Mouse (Mus musculus) c-Kit-positive CD71-positive TER-119-positive erythroid progenitor cells, embryonic 14.5 days (primary cell): ENCODE measurements at regions not wholly inside any gene's neighbourhood (a gene's known extent, or its start where the extent isn't known, plus 50 kb on each side); places are given as distances from the start of the nearest gene placed in this dataset.
"Not testable (repeated sequence)": the region's sequence is repeated elsewhere in the genome, so short reads cannot be mapped to it uniquely, and the experiment has no call there.

Experiments used
- DNase-seq: peaks from one replicate; pipeline ENCODE4 v3.0.0-alpha.2; 2013; ENCODE audit warnings: low spot score

DNA sequence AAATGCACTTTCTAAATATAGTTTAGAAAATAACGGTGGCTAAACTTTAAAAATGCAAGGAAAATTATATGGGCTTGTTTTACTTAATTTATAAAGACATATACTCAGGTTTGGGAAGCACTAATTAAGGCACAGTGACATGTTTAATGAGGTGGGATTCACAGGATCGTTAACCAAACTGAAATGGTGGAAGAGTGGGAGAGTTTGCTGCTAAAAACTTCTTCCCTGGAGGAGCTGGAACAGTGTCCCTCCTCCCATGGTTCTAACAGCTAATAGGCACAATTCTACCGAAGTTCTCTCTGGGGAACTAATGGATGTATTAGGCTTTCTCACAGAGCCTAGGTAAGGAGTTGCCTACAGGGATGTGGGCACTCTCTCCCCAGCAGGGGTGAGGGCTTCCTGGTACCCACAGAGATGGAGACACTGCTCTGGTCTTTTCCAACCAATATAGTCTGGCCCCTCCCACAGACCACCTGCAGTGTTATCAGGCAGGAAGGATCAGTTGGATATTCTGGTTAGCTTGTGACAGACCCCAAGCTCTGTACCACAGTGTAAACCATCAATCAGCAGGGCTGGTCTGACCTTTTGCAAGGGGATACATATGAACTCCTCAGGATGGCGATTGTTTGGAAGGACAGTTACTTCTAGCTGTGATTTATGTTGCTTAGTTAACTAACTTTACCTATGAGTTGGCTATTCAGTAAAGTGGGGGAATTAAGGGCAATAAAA, 309.0 kb upstream of the Zic4 start:
- no peak for DNase-seq

DNA sequence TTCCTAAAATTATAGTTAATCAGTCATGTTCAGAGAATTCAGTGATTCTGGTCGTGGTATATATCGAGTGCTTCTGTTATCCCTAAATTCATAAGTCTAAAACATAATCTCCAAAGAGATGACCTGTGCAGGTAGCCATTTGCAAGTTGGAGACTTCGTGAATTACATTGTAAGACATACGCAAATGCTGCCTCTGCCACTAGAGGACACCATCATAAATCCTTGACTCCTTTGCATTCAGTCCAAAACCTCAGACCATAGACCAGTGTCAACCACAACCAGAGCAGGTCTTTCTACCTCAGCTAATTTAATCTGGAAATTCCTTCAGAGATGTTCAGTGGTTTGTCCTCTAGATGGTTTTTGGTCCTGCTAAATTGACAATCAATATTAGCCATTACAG, 302.8 kb upstream of the Zic4 start:
- DNase-seq = no peak

DNA sequence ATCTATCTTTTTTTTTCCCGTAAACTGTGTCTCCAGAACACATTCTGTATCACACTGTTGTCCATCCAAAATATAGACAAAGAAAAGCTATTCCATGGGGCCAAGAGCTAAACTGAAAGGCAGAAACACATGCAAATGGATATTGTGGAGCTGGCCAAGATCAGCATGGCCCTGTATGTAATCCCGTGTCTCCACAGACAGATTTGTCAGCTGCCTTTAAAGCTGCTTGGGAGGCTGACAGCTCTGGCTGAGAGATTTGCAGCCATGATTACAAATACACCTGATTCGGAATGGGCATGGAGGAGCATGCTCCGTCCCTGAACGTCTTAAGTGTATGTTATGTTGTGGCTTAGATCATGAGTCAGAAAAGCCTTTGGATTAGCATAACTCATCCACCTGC, 292.7 kb upstream of the Zic4 start:
- no peak for DNase-seq

DNA sequence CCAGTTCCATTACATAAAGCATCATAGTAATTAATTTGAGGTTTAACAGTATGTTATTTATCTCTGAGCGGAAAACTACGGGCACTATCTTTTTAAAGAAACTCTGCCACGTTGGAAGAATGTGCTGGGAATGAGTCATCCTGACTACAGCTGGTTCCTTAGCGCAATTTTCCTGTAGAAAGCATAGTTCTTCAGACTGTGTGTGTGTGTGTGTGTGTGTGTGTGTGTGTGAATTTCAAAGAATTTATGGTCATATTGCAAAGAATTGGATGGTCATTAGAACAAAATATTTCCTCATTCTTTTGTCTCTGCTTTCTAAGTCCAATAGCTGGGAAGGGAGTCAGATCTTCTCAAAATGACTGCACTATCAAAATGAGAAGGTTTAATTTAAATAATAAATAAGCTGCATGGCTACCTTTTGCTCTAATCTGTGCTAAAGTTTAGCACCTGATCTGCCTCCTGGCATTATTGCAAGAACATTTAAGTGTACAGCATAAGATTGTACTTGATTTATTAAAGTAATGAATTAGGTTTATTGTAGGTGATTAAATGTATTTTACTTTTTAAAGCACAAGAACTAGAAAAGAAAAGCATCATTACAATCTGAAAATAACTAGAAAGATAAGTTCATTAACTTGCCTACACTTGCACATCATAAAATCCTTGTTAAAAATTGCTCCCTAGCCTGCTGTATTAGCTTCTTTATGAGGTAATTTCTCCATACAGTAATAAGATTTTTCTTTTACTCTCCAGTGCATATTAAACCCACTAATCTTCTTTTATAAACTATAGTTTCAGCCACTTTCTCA, 288.6 kb upstream of the Zic4 start:
- DNase-seq = no peak

DNA sequence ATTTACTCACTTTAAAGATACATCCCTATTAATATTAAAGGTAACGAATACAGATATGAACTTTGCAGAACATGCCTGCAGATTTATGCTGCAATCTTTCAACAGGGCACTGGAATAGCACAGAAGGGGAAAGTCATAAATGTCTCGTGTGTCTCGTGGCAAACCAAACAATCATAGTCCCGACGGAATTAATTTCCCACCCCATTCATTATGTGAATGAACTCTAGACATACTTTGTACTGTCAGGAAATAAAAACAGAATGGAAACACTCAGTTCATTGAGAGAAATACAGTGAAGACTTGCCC, 288.1 kb upstream of the Zic4 start:
- DNase-seq = no peak

DNA sequence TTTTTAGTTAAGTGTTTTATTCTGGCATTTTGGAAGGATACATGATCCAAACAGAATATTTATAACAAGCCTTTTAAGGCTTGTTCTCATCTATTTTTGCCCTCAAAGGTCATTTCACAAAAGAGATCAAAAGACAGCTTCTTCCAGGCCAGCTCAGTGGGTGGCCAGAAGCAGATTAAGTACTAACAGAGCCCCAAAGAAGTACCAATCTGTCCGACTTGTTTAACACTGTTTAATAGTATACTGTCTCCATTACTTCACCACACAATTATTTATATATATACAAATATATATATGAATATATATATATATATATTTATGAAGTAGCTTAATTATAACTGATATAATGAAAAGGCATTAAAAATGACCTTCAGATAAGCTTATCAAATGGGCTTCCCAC, 284.7 kb upstream of the Zic4 start:
- no peak for DNase-seq

DNA sequence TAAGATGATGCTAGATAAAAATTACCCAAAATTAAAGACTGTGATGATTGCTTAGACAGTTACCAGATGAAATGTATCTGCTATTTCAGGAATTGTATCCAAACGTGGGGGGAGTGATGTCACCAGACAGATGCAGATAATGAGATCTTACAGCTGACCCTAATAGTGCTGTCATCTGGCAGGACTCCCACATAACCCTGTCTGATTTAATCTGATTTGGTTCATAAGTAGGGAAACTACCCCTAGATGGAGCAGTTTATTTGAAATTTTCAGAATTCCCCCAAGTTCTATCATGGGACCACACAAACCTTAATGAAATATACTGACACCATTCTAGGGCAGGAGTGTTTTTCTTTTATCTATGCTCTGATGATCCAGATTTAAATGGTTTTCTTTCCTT, 278.4 kb upstream of the Zic4 start:
- no peak for DNase-seq

DNA sequence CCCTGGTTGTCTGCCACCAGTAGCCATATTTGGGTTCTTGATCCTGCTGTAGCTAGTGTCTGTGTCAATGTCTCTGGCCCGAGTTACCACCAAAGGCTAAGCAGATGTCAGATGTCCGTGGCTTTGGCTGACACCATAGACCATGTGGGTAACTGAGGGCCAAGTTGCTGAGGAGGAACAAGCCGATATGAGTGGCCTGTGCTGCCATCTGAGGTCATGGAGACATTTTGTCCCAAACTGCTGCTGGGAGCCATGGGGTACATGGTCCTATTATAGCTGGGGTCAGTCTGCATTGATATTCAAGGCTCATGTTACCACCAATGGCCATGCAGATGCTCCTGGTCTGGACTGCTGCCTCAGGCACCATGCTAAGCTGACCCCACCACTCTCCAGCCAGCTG, 276.3 kb upstream of the Zic4 start:
- no peak for DNase-seq

DNA sequence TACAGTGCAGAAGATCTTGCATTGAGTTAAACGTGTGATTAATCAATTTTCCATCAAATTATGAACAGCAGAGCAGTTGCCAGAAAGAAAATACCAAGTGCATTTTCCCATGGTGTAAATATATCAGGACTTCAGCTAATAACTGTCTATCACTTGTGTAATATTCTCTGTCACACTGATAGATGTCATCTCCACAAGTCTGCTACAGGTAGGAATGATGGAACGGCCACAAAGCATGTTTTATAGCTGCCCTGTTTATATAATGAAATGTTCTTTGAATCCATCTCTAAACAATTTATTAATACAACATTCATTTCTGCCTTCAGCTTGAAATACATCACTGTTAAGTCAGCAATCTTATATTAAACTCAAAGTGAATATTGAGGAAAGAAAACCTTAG, 272.9 kb upstream of the Zic4 start:
- no peak for DNase-seq

DNA sequence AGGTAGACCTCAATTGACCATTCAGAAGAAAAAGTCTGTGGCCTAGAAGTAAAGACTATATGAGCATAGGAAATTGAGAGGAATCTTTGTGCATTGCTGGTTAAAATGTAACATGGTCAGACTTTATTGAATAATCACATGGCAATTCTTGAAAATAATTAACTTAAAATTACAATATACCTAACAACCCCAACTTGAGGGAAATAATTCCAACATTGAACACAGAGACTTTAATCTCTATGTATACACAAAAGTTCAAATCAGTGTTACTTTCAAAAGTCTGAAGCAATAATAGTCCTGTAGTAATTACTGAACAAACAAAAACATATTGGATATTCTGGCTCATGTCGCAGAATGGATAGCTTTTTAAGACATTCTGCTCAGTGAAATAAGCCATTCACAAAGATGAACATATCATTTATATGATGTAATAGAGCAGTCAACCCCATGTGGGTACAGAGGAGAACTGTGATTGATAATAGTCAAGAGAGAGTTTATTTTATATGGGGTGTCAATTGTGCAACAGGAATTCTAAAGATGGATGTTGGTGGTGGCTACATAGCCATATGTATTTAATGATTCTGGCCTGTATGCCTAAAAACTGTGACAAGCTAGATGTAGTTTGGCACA, 270.7 kb upstream of the Zic4 start:
- no peak for DNase-seq

DNA sequence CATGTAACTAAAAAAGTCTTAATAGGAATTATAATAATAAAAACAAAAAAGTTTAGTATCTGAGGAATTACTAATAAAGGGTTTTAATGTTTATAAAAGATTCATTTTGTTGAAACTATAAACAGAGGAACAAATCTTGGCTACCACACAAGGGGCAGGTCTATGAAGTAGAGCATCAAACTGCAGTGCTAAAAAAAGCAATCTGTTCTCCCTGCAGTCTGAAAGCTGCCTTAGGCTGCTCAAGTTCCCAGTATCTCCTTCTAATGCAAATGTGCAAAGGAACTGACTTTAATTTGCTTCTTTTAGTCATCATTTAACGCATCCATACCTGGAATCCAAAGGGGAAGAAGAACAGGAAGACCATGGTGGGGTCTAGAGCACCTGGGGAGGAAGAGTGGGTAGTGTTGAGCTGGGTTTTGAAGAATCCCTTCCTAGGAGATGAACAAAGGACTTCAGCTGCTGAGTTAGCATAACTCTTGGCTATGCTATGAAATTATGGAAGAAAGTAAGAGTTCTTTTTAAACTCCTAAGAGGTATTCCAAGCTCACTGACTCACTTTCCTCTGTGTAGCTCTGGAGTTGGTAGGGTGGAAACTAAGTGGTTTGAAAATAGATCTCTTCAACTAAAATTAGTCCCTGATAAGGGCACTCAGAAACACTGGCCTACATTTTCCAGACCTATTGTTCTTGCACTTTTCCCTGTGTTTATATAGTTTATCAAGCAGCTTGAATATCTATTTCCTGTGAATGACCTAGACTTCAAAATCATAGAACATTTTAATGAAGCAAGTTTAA, 260.4 kb upstream of the Zic4 start:
- DNase-seq = no peak

DNA sequence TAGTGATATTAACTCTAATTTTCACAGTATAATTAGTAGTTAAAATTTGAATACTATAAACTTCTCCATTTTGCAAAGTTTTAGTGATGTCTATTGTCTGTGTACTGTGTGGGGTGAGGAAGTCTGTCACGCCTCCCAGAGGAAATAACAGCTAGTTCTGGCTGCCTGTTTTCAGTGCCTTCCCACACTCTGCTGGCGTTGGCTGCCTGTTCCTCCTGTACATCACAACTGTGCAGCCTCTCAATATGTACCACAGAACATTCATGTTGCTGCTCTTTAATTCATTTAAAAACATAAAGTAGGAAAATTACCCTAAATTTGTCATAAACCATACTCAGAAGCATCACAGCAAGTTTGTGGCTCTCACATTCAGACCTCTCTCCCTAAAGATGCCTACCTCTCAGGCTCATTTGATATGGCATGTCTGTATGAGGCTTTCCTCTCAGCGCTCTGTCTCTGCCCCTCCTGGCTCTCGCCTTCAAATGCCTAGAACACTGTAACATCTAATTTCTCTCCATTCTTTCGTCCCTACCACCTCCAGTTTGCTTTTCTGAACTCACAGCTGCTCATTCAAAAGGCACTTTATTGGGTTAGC, 239.7 kb upstream of the Zic4 start:
- DNase-seq = no peak

DNA sequence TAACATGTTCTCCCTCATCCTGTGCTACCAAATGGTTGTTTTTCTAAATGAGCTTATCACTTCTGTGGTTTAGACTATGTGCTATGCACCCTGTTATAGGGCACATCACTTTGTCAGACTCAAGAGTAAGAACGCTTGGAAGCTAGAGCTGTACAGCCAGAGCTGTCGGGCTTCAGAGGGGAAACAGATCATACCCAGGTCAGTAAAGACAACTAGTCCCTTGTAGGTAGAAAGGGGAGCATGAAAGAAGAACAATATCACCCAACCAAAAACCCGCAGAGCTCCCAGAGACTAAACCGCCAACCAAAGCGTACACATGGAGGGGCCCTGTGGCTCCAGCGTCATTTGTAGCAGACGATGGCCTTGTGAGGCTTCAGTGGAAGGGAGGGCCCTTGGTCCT, 239.0 kb upstream of the Zic4 start:
- no peak for DNase-seq

DNA sequence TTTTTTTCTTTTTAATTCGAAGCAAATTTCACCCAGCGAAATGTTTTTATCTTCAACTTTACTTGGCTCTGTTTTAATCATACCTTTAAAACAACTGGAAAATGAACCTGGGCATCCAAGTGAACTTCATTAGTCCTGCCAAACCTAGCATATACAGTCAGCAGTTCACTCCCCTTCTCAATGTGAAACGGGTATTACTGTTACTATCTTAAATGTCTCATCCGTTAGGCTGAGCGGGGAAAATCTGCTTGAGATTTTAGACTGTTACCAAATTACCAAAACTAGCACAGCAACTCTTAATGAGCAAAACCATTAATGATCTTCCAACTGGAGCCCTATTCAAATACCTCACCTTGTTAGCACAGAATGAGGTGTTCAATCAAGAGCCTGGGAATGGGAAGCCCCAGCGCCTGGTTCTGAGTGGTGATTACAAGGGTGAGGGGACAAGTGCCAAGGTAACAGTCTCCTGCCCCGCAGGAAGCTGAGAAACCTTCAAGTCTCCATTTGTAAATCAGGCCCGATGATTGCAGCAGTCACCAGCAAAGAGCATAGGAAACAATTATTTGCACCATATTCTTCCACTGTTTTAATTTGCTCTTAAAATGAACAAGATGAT, 235.5 kb upstream of the Zic4 start:
- DNase-seq = no peak

DNA sequence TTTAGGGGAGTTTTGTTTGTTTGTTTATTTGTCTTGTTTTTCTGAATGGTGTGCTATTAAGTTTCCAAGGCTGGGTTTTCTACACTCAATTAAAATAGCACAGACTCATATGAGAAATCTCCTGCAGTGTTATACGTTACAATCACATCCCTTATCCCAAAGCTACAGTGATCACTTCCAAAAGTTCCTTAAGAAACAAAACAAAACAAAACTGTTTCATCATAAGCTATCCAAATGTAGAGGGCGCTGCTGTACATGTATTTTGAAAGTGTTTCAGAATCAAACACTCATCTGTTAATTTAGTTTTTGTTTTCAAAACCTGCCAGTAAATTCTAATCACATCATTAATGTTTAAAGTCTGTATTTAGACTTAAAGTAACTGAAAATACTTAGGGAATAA, 233.7 kb upstream of the Zic4 start:
- not testable (repeated sequence) for DNase-seq

DNA sequence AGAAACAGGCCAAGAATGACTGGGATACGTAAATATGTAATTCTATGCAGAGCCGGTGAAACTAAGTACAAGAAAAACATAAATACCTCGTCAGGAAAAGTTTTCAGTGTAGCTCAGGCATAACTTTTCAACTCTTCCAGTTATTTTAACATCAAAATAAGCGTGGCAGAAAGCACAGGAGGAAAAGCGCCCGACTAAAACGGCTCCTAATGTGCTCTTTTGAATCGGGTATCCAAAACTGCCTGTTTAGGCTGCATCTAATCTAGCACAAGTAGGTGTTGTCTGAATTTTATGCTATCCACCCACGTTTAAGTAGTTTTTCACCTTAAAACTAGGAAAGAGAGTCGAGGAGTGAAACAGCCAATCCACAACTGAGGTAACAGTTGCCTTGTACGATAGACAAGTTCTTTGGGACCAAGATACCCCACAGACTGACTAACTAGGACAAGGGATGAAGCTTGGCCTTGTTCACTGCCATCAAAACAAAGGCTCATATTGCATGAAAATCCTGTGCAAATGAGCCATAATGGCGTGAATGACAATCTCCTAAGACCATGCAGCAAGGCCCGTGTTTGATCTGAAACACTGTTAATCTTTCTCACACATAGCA, 232.0 kb upstream of the Zic4 start:
- no peak for DNase-seq

DNA sequence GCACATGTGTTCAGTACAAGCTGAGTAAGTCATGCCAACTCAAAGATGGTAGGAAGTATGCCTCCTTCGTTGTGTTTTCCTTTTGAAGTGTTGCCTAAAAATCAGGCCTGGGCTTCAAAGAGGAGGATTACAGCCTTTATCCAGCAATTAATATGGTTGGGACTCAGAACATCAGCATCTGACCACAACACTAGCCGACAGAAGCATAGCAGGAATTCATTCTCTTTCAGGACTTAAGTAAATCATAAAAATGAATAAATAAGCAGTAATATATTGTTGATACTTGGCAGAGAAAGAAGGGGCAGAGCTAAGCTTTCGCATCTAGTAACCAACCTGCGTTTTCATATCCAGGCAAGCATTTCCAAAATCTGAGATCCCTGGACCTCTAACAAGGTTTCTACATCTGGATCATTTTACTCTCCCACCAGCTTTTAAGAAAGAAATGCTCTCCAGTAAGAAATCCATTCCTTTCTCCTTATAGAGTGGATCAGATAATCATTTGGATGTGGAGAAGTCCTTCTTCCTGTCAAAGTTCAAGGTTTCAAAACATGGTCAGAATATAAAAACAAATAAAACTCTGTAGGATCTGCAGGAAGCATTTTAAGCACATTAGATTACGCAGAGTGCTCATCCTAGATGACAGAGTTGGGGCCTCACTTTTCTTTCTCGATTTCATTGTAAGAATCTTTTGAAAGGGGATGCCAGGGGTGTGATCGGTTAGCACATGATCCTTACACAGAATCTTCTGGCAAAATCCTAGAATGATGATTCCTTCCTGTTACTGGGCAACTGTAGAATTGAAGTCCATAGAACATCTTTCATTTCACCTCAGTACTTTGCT, 230.6 kb upstream of the Zic4 start:
- no peak for DNase-seq

DNA sequence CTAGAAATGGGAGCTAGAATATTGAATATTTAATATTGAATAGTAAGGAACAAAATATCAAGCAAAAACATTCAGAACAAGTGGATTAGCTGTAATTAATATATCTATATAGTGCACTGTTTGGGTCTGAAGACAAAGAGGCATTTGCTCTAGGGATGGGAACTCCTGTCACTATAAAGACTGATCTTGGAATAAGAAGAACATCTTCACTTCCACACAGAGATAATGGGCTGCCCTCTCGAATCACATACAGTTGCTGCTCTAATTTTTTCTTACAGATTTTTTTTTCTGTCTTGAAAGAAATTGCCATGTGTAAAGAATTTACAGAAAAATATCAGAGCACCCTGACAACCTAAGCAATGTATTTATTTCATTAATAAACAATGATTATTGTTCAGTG, 229.7 kb upstream of the Zic4 start:
- DNase-seq = no peak

DNA sequence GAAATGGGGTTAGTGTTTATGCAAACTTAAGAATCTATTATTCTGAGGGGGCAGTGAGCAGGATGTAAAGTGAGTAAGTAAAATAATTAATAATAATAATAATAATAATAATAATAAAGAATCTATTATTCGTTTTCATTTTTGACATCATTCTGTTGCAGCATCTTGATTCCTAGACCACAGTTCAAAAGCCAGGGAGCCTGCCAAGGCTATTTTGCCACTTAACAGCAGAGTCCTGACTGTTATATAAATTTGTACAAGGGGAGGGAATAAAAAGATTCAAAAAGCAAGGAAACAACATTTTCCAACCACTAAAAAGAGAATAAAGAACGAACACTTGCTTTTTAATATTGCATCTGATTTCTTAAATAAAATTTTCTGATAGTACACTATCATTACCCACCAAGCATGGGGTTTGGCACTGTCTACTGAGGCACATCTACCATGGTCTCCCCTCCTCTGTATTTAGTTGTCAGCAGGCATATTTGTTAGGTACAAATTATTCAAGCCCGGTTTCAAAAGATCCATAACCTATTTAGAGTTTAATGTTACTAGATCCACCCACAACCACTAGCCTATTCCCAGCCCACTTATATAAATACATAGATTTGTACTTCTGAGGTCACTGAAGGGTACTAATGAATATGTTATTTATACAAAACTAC, 228.8 kb upstream of the Zic4 start:
- DNase-seq = no peak

DNA sequence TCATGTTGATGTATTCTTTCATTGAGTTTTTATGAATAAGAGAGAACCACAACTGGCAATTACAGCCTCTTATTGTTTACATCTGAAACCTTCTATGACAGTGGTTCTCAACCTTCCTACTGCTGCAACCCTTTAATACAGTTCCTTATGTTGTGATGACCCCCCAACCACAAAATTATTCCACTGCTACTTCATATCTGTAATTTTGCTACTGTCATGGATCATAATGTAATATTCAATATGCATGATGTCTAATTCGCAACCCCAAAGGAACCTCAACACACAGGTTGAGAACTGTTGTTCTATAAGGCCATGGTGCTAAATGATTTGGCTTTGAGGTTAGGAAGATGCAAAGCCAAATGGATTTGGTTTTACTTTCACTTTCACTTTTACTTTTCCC, 227.9 kb upstream of the Zic4 start:
- no peak for DNase-seq
